Mouse (Mus musculus): ENCODE results near the gene Sv2b. TPM values are rescaled to one million over a fixed set of nuclear protein-coding genes. Genes with fewer than 3 reads are reported as not detected.
A peak's percentile ranks its signal among the peaks of the same experiment; 100 is the strongest.

Sv2b gene
- polyA plus RNA-seq, 1 experiment from 2014 or later = 23.5 TPM

GRCm38 (mm10) chr7:75302523-75303215, 6.4 kb downstream of the Sv2b start:
- Histone ChIP-seq H3K27ac (ENCODE audit: low read depth, low read length) (no peak overlapping the region), H3K27me3 (replicated peaks; ENCODE audit: control insufficient read depth, insufficient read depth, low read length) (peaks cover 5% of the 10 kb centered on the region; the same call in 1 of the 2 replicates), H3K4me1 (ENCODE audit: control insufficient read depth, insufficient read depth, low read depth, low read length) (no peaks in the 10 kb centered on the region), H3K9ac (ENCODE audit: low read depth, low read length) (no peak overlapping the region), H3K9me3 (ENCODE audit: control insufficient read depth, low read length) (no peaks in the 10 kb centered on the region), H3K36me3 (ENCODE audit: control insufficient read depth, insufficient read depth, low read length) (no peaks in the 10 kb centered on the region), H3K4me2 (ENCODE audit: low read length) (no peak overlapping the region), H3K4me3 (ENCODE audit: low read length) (no peak overlapping the region)
- WGBS = 78% methylated on average over 6 of the region's 6 CpGs
- no peak for ATAC-seq

GRCm38 (mm10) chr7:75299245-75299644, 9.8 kb downstream of the Sv2b start:
- no peak overlapping the region for H3K4me3 ChIP-seq (ENCODE audit: low read length)
- H3K4me2 ChIP-seq (ENCODE audit: low read length) = no peak overlapping the region
- peaks cover 8% of the 10 kb centered on the region for H3K4me1 ChIP-seq (ENCODE audit: control insufficient read depth, insufficient read depth, low read depth, low read length)
- H3K27ac ChIP-seq (ENCODE audit: low read depth, low read length) = no peak overlapping the region
- no peak overlapping the region for H3K9ac ChIP-seq (ENCODE audit: low read depth, low read length)
- no peaks in the 10 kb centered on the region for H3K27me3 ChIP-seq (replicated peaks; ENCODE audit: control insufficient read depth, insufficient read depth, low read length)
- H3K9me3 ChIP-seq (ENCODE audit: control insufficient read depth, low read length) = no peaks in the 10 kb centered on the region
- no peaks in the 10 kb centered on the region for H3K36me3 ChIP-seq (ENCODE audit: control insufficient read depth, insufficient read depth, low read length)
- 83% methylated on average over 4 of the region's 4 CpGs for WGBS
- ATAC-seq = no peak

- Histone ChIP-seq H3K4me1 (ENCODE audit: control insufficient read depth, insufficient read depth, low read depth, low read length) (peaks cover 8% of the 10 kb centered on the region), H3K4me2 (ENCODE audit: low read length) (no peak overlapping the region), H3K4me3 (ENCODE audit: low read length) (no peak overlapping the region), H3K36me3 (ENCODE audit: control insufficient read depth, insufficient read depth, low read length) (no peaks in the 10 kb centered on the region), H3K27ac (ENCODE audit: low read depth, low read length) (peak overlapping the region; percentile 25; the same call in 1 of the 2 replicates), H3K9ac (ENCODE audit: low read depth, low read length) (no peak overlapping the region), H3K27me3 (replicated peaks; ENCODE audit: control insufficient read depth, insufficient read depth, low read length) (no peaks in the 10 kb centered on the region), H3K9me3 (ENCODE audit: control insufficient read depth, low read length) (no peaks in the 10 kb centered on the region)
- WGBS = 28% methylated on average over 6 of the region's 6 CpGs
- no peak for ATAC-seq
Observed at GRCm38 (mm10) chr7:75296688-75297119, 12.4 kb downstream of the Sv2b start.

GRCm38 (mm10) chr7:75295228-75295865, 13.7 kb downstream of the Sv2b start:
- no peak overlapping the region for H3K4me3 ChIP-seq (ENCODE audit: low read length)
- H3K27ac ChIP-seq (ENCODE audit: low read depth, low read length) = no peak overlapping the region; the same call in 1 of the 2 replicates
- no peak overlapping the region for H3K4me2 ChIP-seq (ENCODE audit: low read length)
- peak; percentile 52; the same call in 1 of the 2 replicates for ATAC-seq
- no peak overlapping the region for H3K9ac ChIP-seq (ENCODE audit: low read depth, low read length)
- no peaks in the 10 kb centered on the region for H3K36me3 ChIP-seq (ENCODE audit: control insufficient read depth, insufficient read depth, low read length)
- peaks cover 8% of the 10 kb centered on the region for H3K4me1 ChIP-seq (ENCODE audit: control insufficient read depth, insufficient read depth, low read depth, low read length)
- H3K9me3 ChIP-seq (ENCODE audit: control insufficient read depth, low read length) = no peaks in the 10 kb centered on the region
- 20% methylated on average over 5 of the region's 5 CpGs for WGBS
- no peaks in the 10 kb centered on the region for H3K27me3 ChIP-seq (replicated peaks; ENCODE audit: control insufficient read depth, insufficient read depth, low read length)

GRCm38 (mm10) chr7:75292246-75292645, 16.8 kb downstream of the Sv2b start:
- H3K27me3 ChIP-seq (replicated peaks; ENCODE audit: control insufficient read depth, insufficient read depth, low read length) = no peaks in the 10 kb centered on the region
- no peak overlapping the region for H3K9ac ChIP-seq (ENCODE audit: low read depth, low read length)
- H3K36me3 ChIP-seq (ENCODE audit: control insufficient read depth, insufficient read depth, low read length) = no peaks in the 10 kb centered on the region
- peaks cover 8% of the 10 kb centered on the region for H3K4me1 ChIP-seq (ENCODE audit: control insufficient read depth, insufficient read depth, low read depth, low read length)
- no peak for ATAC-seq
- H3K9me3 ChIP-seq (ENCODE audit: control insufficient read depth, low read length) = no peaks in the 10 kb centered on the region
- no peak overlapping the region for H3K4me2 ChIP-seq (ENCODE audit: low read length)
- 24% methylated on average over 3 of the region's 3 CpGs for WGBS
- no peak overlapping the region for H3K27ac ChIP-seq (ENCODE audit: low read depth, low read length)
- no peak overlapping the region for H3K4me3 ChIP-seq (ENCODE audit: low read length)

DNA sequence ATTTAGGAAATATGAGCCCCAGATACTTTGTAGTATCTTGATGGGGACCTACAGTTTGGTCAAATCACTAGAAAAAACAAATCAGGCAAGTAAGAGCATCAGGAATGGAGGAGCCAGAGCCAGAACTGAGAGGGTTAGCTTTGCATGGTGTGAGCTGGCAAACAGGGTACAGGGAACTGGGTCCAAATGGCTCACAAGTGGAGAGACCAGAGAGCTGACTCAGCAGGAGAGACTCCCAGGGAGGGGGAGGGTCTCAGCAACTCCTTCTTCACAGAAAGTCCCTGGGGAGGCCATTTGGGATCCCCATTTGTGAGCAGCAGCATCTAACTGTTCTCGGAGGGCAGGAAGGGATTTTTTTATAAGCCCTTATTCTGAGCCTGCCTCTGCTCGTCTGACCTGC, 18.5 kb downstream of the Sv2b start:
- no peaks in the 10 kb centered on the region for H3K27me3 ChIP-seq (replicated peaks; ENCODE audit: control insufficient read depth, insufficient read depth, low read length)
- no peak overlapping the region for H3K27ac ChIP-seq (ENCODE audit: low read depth, low read length)
- H3K9ac ChIP-seq (ENCODE audit: low read depth, low read length) = no peak overlapping the region
- H3K4me1 ChIP-seq (ENCODE audit: control insufficient read depth, insufficient read depth, low read depth, low read length) = peaks cover 7% of the 10 kb centered on the region
- H3K36me3 ChIP-seq (ENCODE audit: control insufficient read depth, insufficient read depth, low read length) = no peaks in the 10 kb centered on the region
- no peak for ATAC-seq
- no peaks in the 10 kb centered on the region for H3K9me3 ChIP-seq (ENCODE audit: control insufficient read depth, low read length)
- H3K4me2 ChIP-seq (ENCODE audit: low read length) = no peak overlapping the region
- WGBS = 37% methylated on average over 2 of the region's 2 CpGs
- H3K4me3 ChIP-seq (ENCODE audit: low read length) = no peak overlapping the region

- Histone ChIP-seq H3K27ac (ENCODE audit: low read depth, low read length) (no peak overlapping the region), H3K36me3 (ENCODE audit: control insufficient read depth, insufficient read depth, low read length) (no peaks in the 10 kb centered on the region), H3K9me3 (ENCODE audit: control insufficient read depth, low read length) (no peaks in the 10 kb centered on the region), H3K9ac (ENCODE audit: low read depth, low read length) (no peak overlapping the region), H3K4me1 (ENCODE audit: control insufficient read depth, insufficient read depth, low read depth, low read length) (no peaks in the 10 kb centered on the region), H3K4me3 (ENCODE audit: low read length) (no peak overlapping the region), H3K27me3 (replicated peaks; ENCODE audit: control insufficient read depth, insufficient read depth, low read length) (no peaks in the 10 kb centered on the region), H3K4me2 (ENCODE audit: low read length) (no peak overlapping the region)
- 76% methylated on average over 6 of the region's 6 CpGs for WGBS
- no peak for ATAC-seq
Observed at GRCm38 (mm10) chr7:75287237-75287636, 21.8 kb downstream of the Sv2b start.

DNA sequence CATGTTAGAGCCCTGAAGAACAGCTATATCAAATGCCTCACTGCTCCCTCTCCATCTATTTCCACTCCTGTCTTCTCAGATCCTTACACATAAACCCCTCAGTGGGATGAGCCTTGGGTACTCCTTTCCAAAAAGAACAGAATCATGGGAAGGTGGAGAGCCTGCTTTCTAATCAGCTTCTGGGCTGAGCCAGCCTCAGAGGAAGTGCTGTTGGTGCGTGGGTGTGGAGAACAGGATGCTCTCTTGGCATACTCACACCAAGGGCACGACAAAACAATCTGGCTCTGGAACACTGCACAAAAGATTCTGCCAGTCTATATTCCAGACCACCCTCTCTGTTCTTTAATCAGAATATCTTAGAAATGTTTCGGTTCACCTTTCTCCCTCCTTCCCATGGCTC, 26.1 kb downstream of the Sv2b start:
- Histone ChIP-seq H3K27ac (ENCODE audit: low read depth, low read length) (no peak overlapping the region), H3K27me3 (replicated peaks; ENCODE audit: control insufficient read depth, insufficient read depth, low read length) (no peaks in the 10 kb centered on the region), H3K9ac (ENCODE audit: low read depth, low read length) (no peak overlapping the region), H3K4me1 (ENCODE audit: control insufficient read depth, insufficient read depth, low read depth, low read length) (no peaks in the 10 kb centered on the region; the same call in 1 of the 2 replicates), H3K4me2 (ENCODE audit: low read length) (no peak overlapping the region), H3K9me3 (ENCODE audit: control insufficient read depth, low read length) (no peaks in the 10 kb centered on the region), H3K36me3 (ENCODE audit: control insufficient read depth, insufficient read depth, low read length) (no peaks in the 10 kb centered on the region), H3K4me3 (ENCODE audit: low read length) (no peak overlapping the region)
- ATAC-seq = no peak
- 83% methylated on average over 3 of the region's 3 CpGs for WGBS

- Histone ChIP-seq H3K4me1 (ENCODE audit: control insufficient read depth, insufficient read depth, low read depth, low read length) (no peaks in the 10 kb centered on the region; the same call in 1 of the 2 replicates), H3K36me3 (ENCODE audit: control insufficient read depth, insufficient read depth, low read length) (no peaks in the 10 kb centered on the region), H3K9me3 (ENCODE audit: control insufficient read depth, low read length) (no peaks in the 10 kb centered on the region), H3K9ac (ENCODE audit: low read depth, low read length) (no peak overlapping the region), H3K4me3 (ENCODE audit: low read length) (no peak overlapping the region), H3K27me3 (replicated peaks; ENCODE audit: control insufficient read depth, insufficient read depth, low read length) (no peaks in the 10 kb centered on the region), H3K27ac (ENCODE audit: low read depth, low read length) (no peak overlapping the region), H3K4me2 (ENCODE audit: low read length) (no peak overlapping the region)
- ATAC-seq = no peak
- 81% methylated on average over 3 of the region's 3 CpGs for WGBS
Observed at GRCm38 (mm10) chr7:75282080-75282650, 26.9 kb downstream of the Sv2b start.

All from hindbrain, embryonic 16.5 days (tissue).